Comparison of ENCODE assay signal across 8 mouse cellular contexts in genomic region chr2:60284467-60284821, GRCm38 (mm10). TPM values are rescaled to one million over a fixed set of nuclear protein-coding genes. Genes with fewer than 3 reads are reported as not detected.
DNase-seq lines count a peak whose midpoint lies in the region; ATAC-seq and TF ChIP-seq lines count a peak whose summit lies in the region.

Gene Cd302, minus strand, starts transcription at chr2:60284488.

- no peak for DNase-seq in kidney, adult 18-20 months
- DNase-seq in adrenal gland, postnatal 14 days: no peak
- DNase-seq in limb, embryonic 10.5 days (ENCODE audit: low spot score): no peak
- DNase-seq in cerebellum, postnatal 4 days (ENCODE audit: low spot score in 2 of 2): no peak
- DNase-seq in thymus, adult 18-20 months: no peak

- H3K27ac ChIP-seq in kidney, embryonic 16.5 days (ENCODE audit: low read length): peak within 1 kb of the TSS; percentile 31; the same call in 1 of the 2 replicates
- H3K27ac ChIP-seq in forebrain, embryonic 16.5 days (ENCODE audit: low read length): no peak within 1 kb of the TSS
- H3K27ac ChIP-seq in limb, embryonic 10.5 days: peak within 1 kb of the TSS; percentile 80
- H3K27ac ChIP-seq in olfactory bulb, adult 2 months (ENCODE audit: insufficient read depth, low read depth, low read length): no peak within 1 kb of the TSS

- H3K9ac ChIP-seq in kidney, embryonic 16.5 days (replicated peaks; ENCODE audit: low read length): peak within 1 kb of the TSS; percentile 74
- H3K9ac ChIP-seq in forebrain, embryonic 16.5 days (replicated peaks; ENCODE audit: low read depth, low read length): peak within 1 kb of the TSS; percentile 27

- H3K4me2 ChIP-seq in kidney, embryonic 16.5 days (replicated peaks; ENCODE audit: low read depth, low read length): peak within 1 kb of the TSS; percentile 95
- peak within 1 kb of the TSS; percentile 70 for H3K4me2 ChIP-seq in forebrain, embryonic 16.5 days (ENCODE audit: low read length)

- TF ChIP-seq POLR2A in olfactory bulb, adult 2 months (IDR thresholded peaks at IDR 0.05; ENCODE audit: insufficient read depth, low read depth, low read length): no peak

- no peaks in the 10 kb centered on the region for H3K9me3 ChIP-seq in kidney, embryonic 16.5 days (ENCODE audit: low read length)
- H3K9me3 ChIP-seq in forebrain, embryonic 16.5 days (ENCODE audit: control insufficient read depth, low read length): no peaks in the 10 kb centered on the region
- H3K9me3 ChIP-seq in limb, embryonic 10.5 days (replicated peaks): no peaks in the 10 kb centered on the region

- peak within 1 kb of the TSS; percentile 56 for H3K4me3 ChIP-seq in kidney, embryonic 16.5 days (ENCODE audit: low read length)
- H3K4me3 ChIP-seq in forebrain, embryonic 16.5 days (replicated peaks; ENCODE audit: low read length): peak within 1 kb of the TSS; percentile 35
- peak within 1 kb of the TSS; percentile 57 for H3K4me3 ChIP-seq in limb, embryonic 10.5 days
- H3K4me3 ChIP-seq in olfactory bulb, adult 2 months (ENCODE audit: insufficient read depth, low read depth, low read length): peak within 1 kb of the TSS; percentile 48

- 31% methylated on average over 4 of the region's 4 CpGs for WGBS in kidney, embryonic 16.5 days
- WGBS in forebrain, embryonic 16.5 days: 56% methylated on average over 4 of the region's 4 CpGs
- 56% methylated on average over 4 of the region's 4 CpGs for WGBS in limb, embryonic 10.5 days
- 48% methylated on average over 4 of the region's 4 CpGs for WGBS in olfactory bulb, adult 2 months

- TF ChIP-seq CTCF in olfactory bulb, adult 2 months (IDR thresholded peaks at IDR 0.05; ENCODE audit: insufficient read depth, low read depth, low read length): no peak

- H3K4me1 ChIP-seq in kidney, embryonic 16.5 days (ENCODE audit: insufficient read depth, low read length): peaks cover 12% of the 10 kb centered on the region
- H3K4me1 ChIP-seq in forebrain, embryonic 16.5 days (replicated peaks; ENCODE audit: control insufficient read depth, insufficient read depth, low read length): peaks cover 9% of the 10 kb centered on the region
- H3K4me1 ChIP-seq in limb, embryonic 10.5 days: peaks cover 15% of the 10 kb centered on the region
- peaks cover 4% of the 10 kb centered on the region; the same call in 1 of the 2 replicates for H3K4me1 ChIP-seq in olfactory bulb, adult 2 months (ENCODE audit: control insufficient read depth, insufficient read depth, low read length)

- no peak for ATAC-seq in kidney, embryonic 16.5 days (ENCODE audit: low FRiP score, low TSS enrichment)
- ATAC-seq in forebrain, embryonic 16.5 days: no peak

- no peaks in the 10 kb centered on the region for H3K36me3 ChIP-seq in kidney, embryonic 16.5 days (ENCODE audit: insufficient read depth, low read length)
- no peaks in the 10 kb centered on the region for H3K36me3 ChIP-seq in forebrain, embryonic 16.5 days (ENCODE audit: control insufficient read depth, insufficient read depth)
- H3K36me3 ChIP-seq in limb, embryonic 10.5 days: no peaks in the 10 kb centered on the region

- H3K27me3 ChIP-seq in kidney, embryonic 16.5 days (ENCODE audit: insufficient read depth, low read length): no peaks in the 10 kb centered on the region
- peaks cover 6% of the 10 kb centered on the region; the same call in 1 of the 2 replicates for H3K27me3 ChIP-seq in forebrain, embryonic 16.5 days (replicated peaks; ENCODE audit: control insufficient read depth, insufficient read depth, low read length)
- peaks cover 11% of the 10 kb centered on the region for H3K27me3 ChIP-seq in limb, embryonic 10.5 days (ENCODE audit: low read depth, poor library complexity, severe bottlenecking)

RNA-seq across cellular contexts. Expression of gene Cd302, which starts in this region (rescaled TPM):
- 42.1 and 44.8 TPM in 2 replicates for polyA plus RNA-seq in kidney, embryonic 16.5 days (2015; fragmentation: Nextera tagmentation; extraction: Ambion mirVana)
- total RNA-seq in adrenal gland, postnatal 14 days (2021): 30.6 and 48.2 TPM in 2 replicates
- polyA plus RNA-seq in forebrain, embryonic 16.5 days (2015; fragmentation: Nextera tagmentation; extraction: Ambion mirVana): 8.6 and 12.3 TPM in 2 replicates
- 22.3 and 23.5 TPM in 2 replicates for polyA plus RNA-seq in limb, embryonic 10.5 days (2016; fragmentation: Nextera tagmentation; extraction: Ambion mirVana)
- polyA plus RNA-seq in olfactory bulb, adult 2 months (2012; ENCODE audit: insufficient read depth, insufficient read length, low replicate concordance, missing spikeins): not detected in 2 replicates

Comparison
In these comparisons a context has a peak if more than half of its experiments do, and no peak if none do; other contexts are left out.
1. H3K27ac ChIP-seq: peak in kidney, embryonic 16.5 days (single experiment) and limb, embryonic 10.5 days (single experiment); none in forebrain, embryonic 16.5 days (single experiment) and olfactory bulb, adult 2 months (single experiment).
2. Peak in every context shown above with its lines, with median percentiles within 50 percentile points of each other: H3K4me3 ChIP-seq.